Mouse (Mus musculus) hematopoietic stem cell, adult 5-6 weeks (primary cell): ENCODE measurements around the gene Sf3b5. TPM values are rescaled to one million over a fixed set of nuclear protein-coding genes. Genes with fewer than 3 reads are reported as not detected.
"Not testable (repeated sequence)": the region's sequence is repeated elsewhere in the genome, so short reads cannot be mapped to it uniquely, and the experiment has no call there.

Experiments
- ATAC-seq, 2 experiments: fragments of 125-278 bp in 1 of 2; replicated peaks in 1 of 2; 2 replicates each; pipeline ENCODE4 v1.8.0; 2016 to 2017; ENCODE audit warnings: inconsistent platforms in 2 of 2, mild to moderate bottlenecking in 2 of 2, moderate number of reproducible peaks in 2 of 2, low read depth in 1 of 2, moderate TSS enrichment in 1 of 2; ENCODE audit not compliant: low FRiP score in 2 of 2, poor library complexity in 2 of 2, severe bottlenecking in 2 of 2, insufficient read depth in 1 of 2, low TSS enrichment in 1 of 2
- total RNA-seq: library from RNA; stranded (forward); fragments of 172-1452, 232-1000 nt; gene quantifications from 2 replicates; pipeline ENCODE4 v1.2.3, GENCODE M21; 2017

Sf3b5 gene
- total RNA-seq, 1 experiment from 2014 or later, result 14.0 TPM

GRCm38 (mm10) chr10:12991953-12992352 is 13.2 kb upstream of the Sf3b5 start:
- 0 out of 4 replicates have a peak, but pooled peaks of 1 of the 2 experiments have one; percentile 11 for ATAC-seq

- ATAC-seq, result no peak
Observed at GRCm38 (mm10) chr10:12993411-12994039, 11.6 kb upstream of the Sf3b5 start.

GRCm38 (mm10) chr10:12996736-12997477 is 8.2 kb upstream of the Sf3b5 start:
- peak; percentile 89 to 97 for ATAC-seq

GRCm38 (mm10) chr10:13007876-13008736 is 3.0 kb downstream of the Sf3b5 start:
- ATAC-seq, result peak; percentile 99 to 100

GRCm38 (mm10) chr10:13008737-13009121 is 3.6 kb downstream of the Sf3b5 start:
- ATAC-seq, result no peak; a peak in 1 of 4 replicates

- ATAC-seq, result no peak
Observed at GRCm38 (mm10) chr10:13014026-13014425, 8.9 kb downstream of the Sf3b5 start.

- ATAC-seq, result peak; percentile 81 to 88
Observed at GRCm38 (mm10) chr10:13016573-13016972, 11.4 kb downstream of the Sf3b5 start.

- ATAC-seq, result 0 out of 4 replicates have a peak, but pooled peaks of 1 of the 2 experiments have one; percentile 45
Observed at GRCm38 (mm10) chr10:13018510-13018909, 13.4 kb downstream of the Sf3b5 start.

- no peak for ATAC-seq
Observed at GRCm38 (mm10) chr10:13019026-13019425, 13.9 kb downstream of the Sf3b5 start.

GRCm38 (mm10) chr10:13022103-13022502 is 17.0 kb downstream of the Sf3b5 start:
- ATAC-seq, result no peak

- ATAC-seq, result not testable (repeated sequence)
Observed at GRCm38 (mm10) chr10:13023985-13024384, 18.8 kb downstream of the Sf3b5 start.

- peak; percentile 51 to 54; a peak in 3 of 4 replicates for ATAC-seq
Observed at GRCm38 (mm10) chr10:13027702-13028101, 22.6 kb downstream of the Sf3b5 start.

- ATAC-seq, result peak; percentile 68 to 80
Observed at GRCm38 (mm10) chr10:13028215-13028614, 23.1 kb downstream of the Sf3b5 start.

GRCm38 (mm10) chr10:13029416-13029815 is 24.3 kb downstream of the Sf3b5 start:
- no peak for ATAC-seq

GRCm38 (mm10) chr10:13035270-13035669 is 30.1 kb downstream of the Sf3b5 start:
- ATAC-seq, result no peak

GRCm38 (mm10) chr10:13039637-13040174 is 34.6 kb downstream of the Sf3b5 start:
- ATAC-seq, result no peak

- no peak for ATAC-seq
Observed at GRCm38 (mm10) chr10:13044659-13045058, 39.5 kb downstream of the Sf3b5 start.
